Mouse (Mus musculus): ENCODE results near the gene Rcc2.
A peak's percentile ranks its signal among the peaks of the same experiment; 100 is the strongest.

The Rcc2 gene

GRCm38 (mm10) chr4:140709617-140710016, 9.3 kb downstream of the Rcc2 start:
- DNase-seq (ENCODE audit: low read depth, low spot score): no peak

DNA sequence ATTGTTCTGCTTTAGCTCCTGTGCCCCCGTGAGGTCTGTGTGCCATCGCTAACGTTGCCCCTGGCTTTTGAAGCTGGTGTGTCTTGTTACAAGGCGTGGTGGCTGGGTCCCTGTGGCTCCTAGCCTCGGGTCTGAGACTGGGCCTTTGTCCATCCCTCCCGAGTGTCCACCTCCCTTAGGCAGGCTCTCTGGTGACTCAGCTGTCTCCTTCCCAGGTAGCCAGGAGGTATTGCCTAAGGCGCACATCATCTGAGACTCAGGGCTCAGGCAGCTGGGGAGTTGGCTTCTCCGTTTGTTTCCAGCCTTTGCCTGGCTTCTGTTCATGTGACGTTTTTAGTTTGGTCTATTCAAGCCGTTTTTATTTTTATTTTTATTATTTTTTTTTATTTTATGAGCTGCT, 10.4 kb downstream of the Rcc2 start:
- no peak for DNase-seq (ENCODE audit: low read depth, low spot score)

- DNase-seq (ENCODE audit: low read depth, low spot score): no peak
Observed at GRCm38 (mm10) chr4:140711360-140711759, 11.0 kb downstream of the Rcc2 start.

DNA sequence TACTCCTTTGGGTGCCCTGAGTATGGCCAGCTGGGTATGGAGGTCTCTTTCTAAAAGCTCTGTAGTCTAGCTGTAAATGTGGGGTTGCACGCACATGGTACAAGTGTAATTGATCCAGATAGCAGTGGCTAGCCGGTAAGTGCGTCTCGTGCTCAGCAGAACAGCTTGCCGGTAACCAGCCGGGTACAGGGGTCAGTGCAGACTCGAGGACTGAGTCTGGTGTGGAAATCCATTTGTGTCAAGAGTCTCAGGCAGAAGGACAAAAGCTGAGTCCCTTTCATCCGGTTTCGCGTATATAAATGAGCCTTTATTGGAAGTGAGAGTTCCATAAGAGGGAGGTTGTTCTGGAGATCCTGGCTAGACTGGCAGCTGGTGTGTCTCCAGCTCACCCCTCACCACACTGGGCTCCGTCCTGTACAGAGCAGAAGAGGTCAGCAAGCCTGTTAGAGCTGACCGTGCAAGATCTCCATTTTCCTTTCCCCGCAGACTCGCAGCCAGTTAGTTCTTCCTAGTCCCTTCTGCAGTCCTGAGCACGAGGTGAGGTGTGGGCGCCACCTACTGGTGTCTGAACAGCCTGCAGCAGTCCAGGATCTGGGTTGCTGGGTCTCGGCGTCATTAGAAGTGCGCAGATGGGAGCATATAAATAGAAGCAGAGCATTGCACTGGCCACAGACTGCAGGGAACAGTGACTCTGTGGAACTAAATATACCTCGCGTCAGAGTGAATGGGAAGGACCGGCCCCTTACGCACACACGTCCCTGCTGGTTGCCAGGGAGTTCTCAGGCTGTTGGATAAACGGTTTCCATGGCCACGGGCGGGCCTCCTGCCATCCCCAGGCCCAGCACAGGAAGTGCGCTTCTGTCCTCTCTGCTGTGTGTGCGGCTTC, 13.4 kb downstream of the Rcc2 start:
- no peak for DNase-seq (ENCODE audit: low read depth, low spot score)

GRCm38 (mm10) chr4:140714586-140714985, 14.2 kb downstream of the Rcc2 start:
- no peak for DNase-seq (ENCODE audit: low read depth, low spot score)

DNA sequence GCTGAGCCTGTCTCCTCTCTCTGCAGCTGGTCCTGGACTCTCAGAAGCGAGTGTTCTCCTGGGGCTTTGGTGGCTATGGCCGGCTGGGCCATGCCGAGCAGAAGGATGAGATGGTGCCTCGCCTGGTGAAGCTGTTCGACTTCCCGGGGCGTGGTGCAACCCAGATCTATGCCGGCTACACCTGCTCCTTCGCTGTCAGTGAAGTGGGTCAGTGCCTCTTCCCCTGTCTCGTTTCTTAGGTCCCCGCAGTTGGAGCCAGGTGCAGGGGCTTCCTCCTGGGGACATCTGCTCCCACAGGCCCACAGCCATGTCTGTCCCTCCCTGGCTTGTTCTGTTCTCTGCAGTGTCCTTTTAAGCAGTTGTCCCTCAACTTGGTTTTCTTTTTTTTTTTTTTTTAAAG, 16.7 kb downstream of the Rcc2 start:
- no peak for DNase-seq (ENCODE audit: low read depth, low spot score)

- no peak for DNase-seq (ENCODE audit: low read depth, low spot score)
Observed at GRCm38 (mm10) chr4:140718436-140718835, 18.1 kb downstream of the Rcc2 start.

DNA sequence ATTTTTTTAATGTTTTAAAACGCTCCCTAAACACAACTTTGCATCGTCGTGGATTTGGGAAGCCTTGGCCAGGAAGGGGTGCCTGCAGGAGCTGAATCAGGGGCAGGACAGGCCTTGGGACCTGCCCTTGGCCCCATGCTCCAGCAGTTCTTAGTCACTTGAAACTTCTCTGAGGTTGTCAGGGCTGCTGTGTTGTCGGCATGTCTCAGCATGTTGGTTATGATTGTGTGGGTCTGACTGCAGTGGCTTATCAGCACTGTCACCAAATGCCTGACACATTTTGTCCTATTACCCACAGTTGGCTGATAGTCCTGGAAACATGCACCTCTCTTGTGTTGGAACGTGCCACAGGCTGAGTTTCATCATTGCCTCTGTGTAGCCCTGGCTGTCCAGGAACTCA, 19.8 kb downstream of the Rcc2 start:
- no peak for DNase-seq (ENCODE audit: low read depth, low spot score)

DNA sequence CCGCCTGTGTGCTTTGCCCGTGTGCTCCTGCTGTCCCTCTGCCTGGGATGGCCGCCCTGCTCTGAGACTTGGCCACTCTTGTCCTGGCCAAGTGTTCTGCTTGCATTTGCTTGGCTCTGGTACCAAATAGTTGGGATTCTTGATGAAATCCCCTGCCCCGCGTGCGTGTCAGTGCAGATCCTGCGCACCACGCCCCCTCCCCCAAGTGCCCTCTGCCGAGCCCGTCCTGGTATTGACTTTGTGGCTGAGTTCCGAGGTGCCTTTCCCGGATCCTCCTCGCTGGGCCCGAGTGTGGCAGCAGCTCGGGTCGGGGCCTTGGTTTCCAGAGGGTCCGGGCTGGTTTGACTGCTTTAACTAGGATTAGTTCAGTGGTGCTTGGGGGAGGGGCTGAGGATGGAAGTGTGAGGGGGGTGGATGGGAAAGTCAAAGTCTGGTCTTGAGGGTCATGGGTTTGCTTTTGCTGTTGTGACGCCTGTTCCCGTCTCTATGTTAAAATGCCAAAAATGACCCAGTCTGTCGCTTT, 21.7 kb downstream of the Rcc2 start:
- no peak for DNase-seq (ENCODE audit: low read depth, low spot score)

- DNase-seq (ENCODE audit: low read depth, low spot score): no peak
Observed at GRCm38 (mm10) chr4:140722710-140723109, 22.4 kb downstream of the Rcc2 start.

DNA sequence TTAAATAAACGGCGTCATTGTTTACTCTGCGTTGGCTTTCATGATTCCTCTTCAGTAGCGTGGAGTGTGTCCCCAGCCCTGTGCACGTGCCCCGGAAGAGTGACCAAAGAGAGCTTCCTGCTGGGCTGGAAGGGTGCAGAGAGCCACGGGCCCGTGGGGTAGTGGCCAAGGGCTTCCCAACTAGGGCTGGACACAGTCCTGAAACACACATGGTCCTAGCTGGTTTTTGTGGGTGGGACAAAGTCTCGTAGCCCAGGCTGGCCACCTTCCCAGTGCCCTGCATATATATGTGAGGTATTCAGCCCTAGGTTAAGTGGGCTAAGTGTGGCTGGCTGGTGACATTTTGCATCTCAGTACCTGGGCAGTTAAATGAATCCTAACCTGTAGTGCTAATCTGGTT, 22.9 kb downstream of the Rcc2 start:
- DNase-seq (ENCODE audit: low read depth, low spot score): no peak

- DNase-seq (ENCODE audit: low read depth, low spot score): no peak
Observed at GRCm38 (mm10) chr4:140723801-140724200, 23.5 kb downstream of the Rcc2 start.

GRCm38 (mm10) chr4:140724739-140725138, 24.4 kb downstream of the Rcc2 start:
- no peak for DNase-seq (ENCODE audit: low read depth, low spot score)

DNA sequence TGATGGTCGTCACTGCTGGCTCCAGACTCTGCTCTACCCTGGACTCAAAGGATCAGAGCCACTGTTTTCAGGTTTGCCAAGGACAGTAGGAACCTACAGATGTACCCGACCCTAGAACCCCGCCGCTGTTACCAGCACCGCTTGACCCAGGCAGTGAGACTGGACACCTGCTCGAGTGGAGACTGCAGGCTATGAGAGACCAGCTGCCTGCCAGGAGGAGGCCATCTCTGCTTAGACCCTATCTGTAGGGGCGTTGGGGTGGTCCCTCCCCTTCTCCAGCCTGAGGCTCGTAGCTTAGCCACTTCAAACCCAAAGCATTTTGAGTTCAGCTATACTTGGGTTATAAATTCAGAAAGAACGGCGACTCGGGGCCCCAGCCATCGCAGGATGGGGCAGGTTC, 26.6 kb downstream of the Rcc2 start:
- no peak for DNase-seq (ENCODE audit: low read depth, low spot score)

- no peak for DNase-seq (ENCODE audit: low read depth, low spot score)
Observed at GRCm38 (mm10) chr4:140731654-140732053, 31.3 kb downstream of the Rcc2 start.

- DNase-seq (ENCODE audit: low read depth, low spot score): peak; percentile 19
Observed at GRCm38 (mm10) chr4:140732871-140733270, 32.5 kb downstream of the Rcc2 start.

- DNase-seq (ENCODE audit: low read depth, low spot score): no peak
Observed at GRCm38 (mm10) chr4:140740655-140741054, 40.3 kb downstream of the Rcc2 start.

DNA sequence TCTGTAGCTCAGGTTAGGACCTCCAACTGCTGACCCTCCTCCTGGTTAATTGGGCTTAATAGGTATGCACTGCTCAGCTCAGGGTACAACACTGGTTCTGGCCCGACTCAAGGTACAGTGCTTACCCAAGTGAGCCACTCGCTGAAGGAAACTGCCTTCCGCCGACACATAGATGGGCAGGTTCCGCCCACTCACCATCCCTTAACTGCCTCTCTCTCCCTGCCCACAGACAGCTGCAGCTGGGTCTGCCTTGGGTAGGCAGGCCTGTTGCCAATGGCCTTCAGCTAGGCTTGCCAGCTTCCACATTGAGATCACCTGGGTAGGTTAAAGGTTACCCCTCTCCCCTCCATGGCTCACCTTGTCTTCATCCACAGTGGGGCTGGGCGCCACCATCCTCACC, 41.1 kb downstream of the Rcc2 start:
- no peak for DNase-seq (ENCODE audit: low read depth, low spot score)

GRCm38 (mm10) chr4:140742543-140742942, 42.2 kb downstream of the Rcc2 start, which contains the start of gene Padi6:
Gene Padi6, minus strand, starts transcription at chr4:140742643.
- DNase-seq (ENCODE audit: low read depth, low spot score): no peak

GRCm38 (mm10) chr4:140743086-140743485, 42.7 kb downstream of the Rcc2 start:
- no peak for DNase-seq (ENCODE audit: low read depth, low spot score)

DNA sequence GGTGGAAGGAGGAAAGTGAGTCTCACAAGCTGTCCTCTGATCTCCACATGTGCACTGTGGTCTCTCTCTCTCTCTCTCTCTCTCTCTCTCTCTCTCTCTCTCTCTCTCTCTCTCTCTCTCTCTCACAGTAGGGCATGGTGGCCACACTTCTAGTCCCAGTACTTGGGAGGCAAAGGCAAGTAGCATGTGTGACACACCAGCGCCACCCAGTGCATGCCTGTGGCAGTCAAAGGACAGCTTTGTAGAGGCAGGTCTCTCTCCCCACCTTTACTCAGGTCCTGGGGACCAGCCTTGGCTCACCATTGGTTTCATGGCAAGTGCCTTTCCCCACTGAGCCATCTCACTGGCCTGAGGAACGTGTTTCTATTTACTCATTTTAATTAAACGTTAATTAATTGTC, 44.3 kb downstream of the Rcc2 start:
- peak; percentile 21 for DNase-seq (ENCODE audit: low read depth, low spot score)

- DNase-seq (ENCODE audit: low read depth, low spot score): no peak
Observed at GRCm38 (mm10) chr4:140747978-140748377, 47.6 kb downstream of the Rcc2 start.

DNA sequence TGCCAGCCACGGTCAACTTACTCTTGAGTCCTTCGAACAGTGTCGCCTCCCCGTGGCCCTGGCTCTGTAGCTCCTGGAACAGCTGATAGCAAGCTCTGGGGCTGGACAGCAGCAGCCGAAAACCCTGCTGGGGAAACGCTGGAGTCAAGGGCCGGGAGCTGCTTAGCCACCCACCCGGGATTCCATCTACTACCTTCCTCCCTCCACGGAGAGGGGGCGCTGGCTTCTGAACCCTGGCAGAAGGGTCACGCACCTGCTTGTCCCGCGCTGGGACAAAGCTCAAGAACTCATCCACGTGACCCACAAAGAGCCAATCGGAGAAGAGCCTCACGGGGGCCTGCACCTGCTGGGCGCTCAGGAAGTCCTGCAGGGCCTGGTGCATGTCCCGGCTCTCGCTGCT, 50.0 kb downstream of the Rcc2 start:
- DNase-seq (ENCODE audit: low read depth, low spot score): no peak

All from c-Kit-negative CD71-positive TER-119-positive erythroid progenitor cells, embryonic 14.5 days (primary cell).